Mouse (Mus musculus) cerebellum, adult 9-10 months (tissue): ENCODE data around the gene AV320801.
"Not testable (repeated sequence)": the region's sequence is repeated elsewhere in the genome, so short reads cannot be mapped to it uniquely, and the experiment has no call there.

Source experiments
- DNase-seq: peaks from one replicate; pipeline ENCODE4 v3.0.0; 2022

The AV320801 gene

DNA sequence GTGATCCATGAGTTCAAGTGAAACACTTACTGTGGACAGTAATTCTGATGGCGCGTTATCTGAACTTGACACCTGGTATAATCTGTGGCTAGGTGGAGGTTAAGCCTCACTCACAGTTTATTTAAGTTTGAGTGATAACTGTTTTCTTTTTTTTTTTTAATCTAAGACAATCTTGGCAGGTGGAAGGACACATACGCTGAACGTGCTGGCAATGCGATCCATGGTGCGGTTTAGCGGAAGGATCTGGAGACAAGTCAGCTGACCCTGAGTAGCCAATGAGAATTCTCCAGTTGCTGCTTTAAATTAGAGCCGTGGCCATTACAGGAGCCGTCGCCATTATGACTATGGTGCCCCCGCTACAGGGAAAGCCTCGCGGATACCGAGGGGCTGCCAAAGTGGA is at the start of gene AV320801:
Gene AV320801, plus strand, starts transcription at position 301 of the 400 bp plus-strand sequence.
- not testable (repeated sequence) for DNase-seq

DNA sequence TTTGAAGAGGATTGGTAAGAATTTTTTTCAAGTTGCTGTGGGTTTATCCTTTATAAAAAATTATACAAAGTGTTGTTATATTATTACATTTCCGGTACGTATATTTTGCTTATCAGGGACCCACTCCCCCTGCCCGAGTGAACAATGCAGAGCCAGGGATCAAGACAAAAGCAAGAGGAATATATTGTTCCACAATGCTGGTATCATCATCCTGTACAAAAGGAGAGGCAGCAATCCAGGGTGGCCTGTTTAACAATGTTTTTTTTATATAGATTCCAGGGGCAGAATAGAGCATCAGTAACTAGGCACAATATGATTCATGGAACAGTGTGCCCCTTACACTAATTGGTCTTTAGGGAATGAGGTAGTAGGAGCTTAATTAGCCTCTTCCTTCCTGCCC is 30.2 kb upstream of the AV320801 start:
- not testable (repeated sequence) for DNase-seq

DNA sequence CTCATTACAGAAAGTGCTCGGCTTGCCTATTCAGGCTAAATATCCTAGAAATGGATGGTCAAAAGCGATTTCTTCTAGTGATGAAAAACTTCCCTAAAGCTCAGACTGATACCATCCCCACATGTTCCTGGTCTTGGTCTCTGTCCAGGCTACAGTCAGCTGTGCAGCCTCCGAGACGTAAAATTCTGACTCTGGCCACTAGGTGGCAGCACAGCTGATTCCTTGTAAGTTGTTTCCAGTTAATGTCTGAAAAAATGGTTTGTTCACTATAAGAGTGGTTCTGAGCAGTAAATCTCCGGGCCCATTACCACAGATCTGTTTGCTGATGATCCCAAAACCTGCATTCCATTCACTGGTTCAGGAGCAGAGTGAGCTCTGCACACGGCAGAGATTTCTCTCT is 12.5 kb upstream of the AV320801 start:
- not testable (repeated sequence) for DNase-seq

DNA sequence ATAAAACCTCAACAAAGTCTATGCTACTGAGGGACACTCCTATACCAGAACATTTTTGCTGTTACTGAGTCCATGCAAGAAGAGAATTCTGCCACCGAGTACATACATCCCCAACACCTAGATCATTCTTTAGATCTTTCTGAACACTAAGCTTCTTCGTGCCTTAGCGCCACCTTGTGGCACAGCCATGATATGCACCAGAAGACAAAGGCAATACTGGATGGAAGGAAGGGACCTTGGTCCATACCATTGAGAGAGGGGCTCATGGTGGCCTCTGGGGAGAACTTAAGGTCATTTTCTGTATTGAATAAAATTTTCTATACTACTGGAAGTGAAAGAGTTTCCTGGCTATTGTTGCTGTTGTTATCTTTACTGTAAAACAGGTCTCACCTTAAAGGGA is 11.2 kb upstream of the AV320801 start:
- DNase-seq = not testable (repeated sequence)
